In genomic region chr16:38385184-38385634, GRCm38 (mm10) we compare ENCODE assay signal across 23 mouse cellular contexts. TPM values are rescaled to one million over a fixed set of nuclear protein-coding genes. Genes with fewer than 3 reads are reported as not detected.
A peak's percentile ranks its signal among the peaks of the same experiment; 100 is the strongest.
DNase-seq lines count a peak whose midpoint lies in the region; ATAC-seq and TF ChIP-seq lines count a peak whose summit lies in the region.
"Had no signal": no experiment of that assay in that cellular context is flagged by ENCODE, and none has a peak within 500 bp of the region (broad histone marks: within the 10 kb centered on the region; RNA-seq: fewer than 3 reads in every experiment).

No protein-coding gene starts in this region.

- 85% methylated on average over 6 of the region's 6 CpGs for WGBS in heart, embryonic 12.5 days
- 75% methylated on average over 6 of the region's 6 CpGs for WGBS in liver, embryonic 16.5 days (ENCODE audit: insufficient replicate concordance)
- WGBS in embryonic facial prominence, embryonic 10.5 days: 91% methylated on average over 6 of the region's 6 CpGs

- TF ChIP-seq POLR2A in MEL (IDR thresholded peaks at IDR 0.05; ENCODE audit: control insufficient read depth in 1 of 2, insufficient read depth in 1 of 2, low read depth in 1 of 2, low read length in 2 of 2, poor library complexity in 1 of 2): no peak

- TF ChIP-seq CTCF in MEL (IDR thresholded peaks at IDR 0.05 in 2 of 3, conservative IDR thresholded peaks at IDR 0.05 in 1 of 3; ENCODE audit: control insufficient read depth in 1 of 3, insufficient read depth in 1 of 3, low read depth in 2 of 3, low read length in 3 of 3, poor library complexity in 1 of 3, severe bottlenecking in 1 of 3): no peak

- no peak overlapping the region for H3K27ac ChIP-seq in heart, embryonic 12.5 days (ENCODE audit: poor library complexity, severe bottlenecking)
- H3K27ac ChIP-seq in MEL (ENCODE audit: control insufficient read depth, low read depth, low read length): peak overlapping the region; percentile 79; the same call in 1 of the 2 replicates
- peak overlapping the region; percentile 12; the same call in 1 of the 2 replicates for H3K27ac ChIP-seq in liver, embryonic 16.5 days (ENCODE audit: low read length)
- H3K27ac ChIP-seq in embryonic facial prominence, embryonic 10.5 days (replicated peaks): no peak overlapping the region
- H3K27ac ChIP-seq: embryonic facial prominence, embryonic 13.5 days; forebrain, embryonic 13.5 days; heart, embryonic 15.5 days; hindbrain, embryonic 10.5 days; hindbrain, embryonic 14.5 days had no signal

- intact Hi-C loops in heart, postnatal 25 days (cut with DNase I): no loop called here

- H3K79me2 ChIP-seq in MEL (ENCODE audit: control insufficient read depth, insufficient read depth, low read length, poor library complexity): no peaks in the 10 kb centered on the region

- H3K9me3 ChIP-seq in heart, embryonic 12.5 days (replicated peaks): no peaks in the 10 kb centered on the region
- H3K9me3 ChIP-seq in MEL (replicated peaks; ENCODE audit: insufficient read depth, low read length): no peaks in the 10 kb centered on the region
- H3K9me3 ChIP-seq in liver, embryonic 16.5 days (replicated peaks; ENCODE audit: control insufficient read depth, low read length): no peaks in the 10 kb centered on the region
- H3K9me3 ChIP-seq in embryonic facial prominence, embryonic 10.5 days: no peaks in the 10 kb centered on the region
- H3K9me3 ChIP-seq: embryonic facial prominence, embryonic 13.5 days; forebrain, embryonic 13.5 days; heart, embryonic 15.5 days; hindbrain, embryonic 10.5 days had no signal

- H3K4me3 ChIP-seq in heart, embryonic 12.5 days: no peak overlapping the region
- no peak overlapping the region for H3K4me3 ChIP-seq in MEL (ENCODE audit: control insufficient read depth in 1 of 2, insufficient read depth in 1 of 2, low read depth in 2 of 2, low read length in 2 of 2)
- no peak overlapping the region for H3K4me3 ChIP-seq in liver, embryonic 16.5 days (ENCODE audit: low read depth, low read length)
- H3K4me3 ChIP-seq in embryonic facial prominence, embryonic 10.5 days: no peak overlapping the region
- H3K4me3 ChIP-seq: embryonic facial prominence, embryonic 13.5 days; forebrain, embryonic 13.5 days; heart, embryonic 15.5 days; hindbrain, embryonic 10.5 days had no signal

- no peak for TF ChIP-seq RAD21 in MEL (IDR thresholded peaks at IDR 0.05; ENCODE audit: low read depth, low read length)

- ATAC-seq in heart, embryonic 12.5 days (ENCODE audit: insufficient number of reproducible peaks, low FRiP score): 0 out of 2 replicates have a peak, but pooled peaks have one; percentile 18
- no peak for ATAC-seq in liver, embryonic 16.5 days (ENCODE audit: low read depth)
- ATAC-seq: forebrain, embryonic 13.5 days; forebrain, postnatal 0 days had no signal

- TF ChIP-seq EP300 in MEL (IDR thresholded peaks at IDR 0.05; ENCODE audit: low read depth in 1 of 2, low read length in 2 of 2): no peak

- no peak for DNase-seq in heart, postnatal 25 days (ENCODE audit: low spot score)
- DNase-seq in MEL (ENCODE audit: low read depth, low spot score): no peak
- DNase-seq in embryonic facial prominence, embryonic 10.5 days (ENCODE audit: low spot score): no peak
- DNase-seq in adrenal gland, adult 18-20 months (ENCODE audit: low spot score in 2 of 2): no peak
- no peak for DNase-seq in layer of hippocampus, adult 18-20 months (ENCODE audit: low spot score in 2 of 2)
- DNase-seq: adrenal gland, adult 8-10 months; adrenal gland, postnatal 36 days; cerebellum, adult 2 months; cerebellum, postnatal 10 days; forebrain, postnatal 0 days; gastrocnemius, postnatal 14 days; heart, postnatal 14 days had no signal

- H3K4me1 ChIP-seq in heart, embryonic 12.5 days (replicated peaks): no peaks in the 10 kb centered on the region; the same call in 1 of the 2 replicates
- peaks cover 34 to 39% of the 10 kb centered on the region in 2 experiments for H3K4me1 ChIP-seq in MEL (ENCODE audit: control insufficient read depth in 1 of 2, insufficient read depth in 2 of 2, low read length in 2 of 2)
- peaks cover 43% of the 10 kb centered on the region for H3K4me1 ChIP-seq in liver, embryonic 16.5 days (ENCODE audit: control insufficient read depth, low read depth, low read length)
- no peaks in the 10 kb centered on the region for H3K4me1 ChIP-seq in embryonic facial prominence, embryonic 10.5 days
- H3K4me1 ChIP-seq: embryonic facial prominence, embryonic 13.5 days; forebrain, embryonic 13.5 days; heart, embryonic 15.5 days; hindbrain, embryonic 10.5 days had no signal

- H3K9ac ChIP-seq in heart, embryonic 12.5 days: no peak overlapping the region
- H3K9ac ChIP-seq in MEL (ENCODE audit: control insufficient read depth, low read depth, low read length, poor library complexity, severe bottlenecking): no peak overlapping the region
- 0 out of 2 replicates have a peak overlapping the region, but pooled peaks have one; percentile 5 for H3K9ac ChIP-seq in liver, embryonic 16.5 days (ENCODE audit: low read depth, low read length)
- H3K9ac ChIP-seq: embryonic facial prominence, embryonic 13.5 days; forebrain, embryonic 13.5 days; forebrain, postnatal 0 days; heart, embryonic 15.5 days; hindbrain, embryonic 14.5 days had no signal

- H3K4me2 ChIP-seq in heart, embryonic 12.5 days: no peak overlapping the region
- no peak overlapping the region for H3K4me2 ChIP-seq in liver, embryonic 16.5 days (ENCODE audit: low read depth, low read length)
- H3K4me2 ChIP-seq: embryonic facial prominence, embryonic 13.5 days; forebrain, embryonic 13.5 days; heart, embryonic 15.5 days; hindbrain, embryonic 14.5 days had no signal

- no peaks in the 10 kb centered on the region for H3K36me3 ChIP-seq in heart, embryonic 12.5 days
- peaks cover 0 to 42% of the 10 kb centered on the region in 2 experiments; a peak in 2 of 4 replicates for H3K36me3 ChIP-seq in MEL (ENCODE audit: control insufficient read depth in 1 of 2, insufficient read depth in 2 of 2, low read length in 2 of 2)
- no peaks in the 10 kb centered on the region for H3K36me3 ChIP-seq in liver, embryonic 16.5 days (ENCODE audit: control insufficient read depth, insufficient read depth)
- H3K36me3 ChIP-seq in embryonic facial prominence, embryonic 10.5 days (replicated peaks): no peaks in the 10 kb centered on the region
- H3K36me3 ChIP-seq: embryonic facial prominence, embryonic 13.5 days; heart, embryonic 15.5 days; hindbrain, embryonic 10.5 days had no signal

- H3K27me3 ChIP-seq in heart, embryonic 12.5 days (replicated peaks): no peaks in the 10 kb centered on the region
- no peaks in the 10 kb centered on the region for H3K27me3 ChIP-seq in MEL (ENCODE audit: control insufficient read depth in 1 of 2, insufficient read depth in 2 of 2, low read length in 2 of 2)
- no peaks in the 10 kb centered on the region for H3K27me3 ChIP-seq in liver, embryonic 16.5 days (ENCODE audit: control insufficient read depth, insufficient read depth, low read depth, low read length)
- H3K27me3 ChIP-seq in embryonic facial prominence, embryonic 10.5 days (replicated peaks; ENCODE audit: low read depth, poor library complexity, severe bottlenecking): no peaks in the 10 kb centered on the region
- H3K27me3 ChIP-seq: embryonic facial prominence, embryonic 13.5 days; forebrain, embryonic 13.5 days; heart, embryonic 15.5 days had no signal

RNA-seq across cellular contexts. Expression of gene Popdc2, which starts 23.2 kb away (rescaled TPM):
- 308 and 330 TPM in 2 replicates for polyA plus RNA-seq in heart, embryonic 12.5 days (2016; fragmentation: Nextera tagmentation; extraction: Ambion mirVana)
- total RNA-seq in heart, postnatal 25 days (2021): 100 to 1,000 TPM; 481 to 520 TPM
- 15.2 and 17.5 TPM in 2 replicates for total RNA-seq in MEL (2012; rRNA removed)
- 10 to 100 TPM in 1 of 2 experiments, not detected in 1; 45.4 TPM for polyA plus RNA-seq in MEL (2012; ENCODE audit: insufficient read depth in 1 of 2, insufficient read length in 2 of 2, low read depth in 1 of 2, low replicate concordance in 2 of 2, missing spikeins in 1 of 2)
- 21.8 and 26.4 TPM in 2 replicates for polyA plus RNA-seq in liver, embryonic 16.5 days (2015; fragmentation: Nextera tagmentation; extraction: Ambion mirVana)
- polyA plus RNA-seq in embryonic facial prominence, embryonic 10.5 days (2016; fragmentation: Nextera tagmentation; extraction: Ambion mirVana): 2.1 and 2.7 TPM in 2 replicates
- 1 to 10 TPM in 1 of 2 experiments, under 1 TPM in 1; 0.80 to 4.6 TPM for total RNA-seq in adrenal gland, adult 18-20 months (2021)
- total RNA-seq in layer of hippocampus, adult 18-20 months (2021): under 1 TPM; 0.20 to 0.66 TPM

RNA-seq across cellular contexts. Expression of gene Gm21987, which starts 38.4 kb away (rescaled TPM):
- 2.5 and 3.8 TPM in 2 replicates for polyA plus RNA-seq in heart, embryonic 12.5 days (2016; fragmentation: Nextera tagmentation; extraction: Ambion mirVana)
- total RNA-seq in heart, postnatal 25 days (2021): not detected
- total RNA-seq in MEL (2012; rRNA removed): not detected in 2 replicates
- not detected for polyA plus RNA-seq in MEL (2012; ENCODE audit: insufficient read depth in 1 of 2, insufficient read length in 2 of 2, low read depth in 1 of 2, low replicate concordance in 2 of 2, missing spikeins in 1 of 2)
- not detected in 2 replicates for polyA plus RNA-seq in liver, embryonic 16.5 days (2015; fragmentation: Nextera tagmentation; extraction: Ambion mirVana)
- polyA plus RNA-seq in embryonic facial prominence, embryonic 10.5 days (2016; fragmentation: Nextera tagmentation; extraction: Ambion mirVana): not detected in 2 replicates
- total RNA-seq in adrenal gland, adult 18-20 months (2021): not detected
- total RNA-seq in layer of hippocampus, adult 18-20 months (2021): not detected
- total RNA-seq: forebrain, postnatal 0 days; gastrocnemius, adult 18-20 months; gastrocnemius, postnatal 14 days had no signal
- polyA plus RNA-seq: C2C12; cerebellum, adult 2 months; cortical plate, adult 2 months; embryonic facial prominence, embryonic 13.5 days; forebrain, embryonic 13.5 days; forebrain, postnatal 0 days; gonadal fat pad, adult 2 months; hindbrain, embryonic 10.5 days; hindbrain, embryonic 14.5 days had no signal

RNA-seq across cellular contexts. Expression of gene Cox17, which starts 38.4 kb away (rescaled TPM):
- polyA plus RNA-seq in heart, embryonic 12.5 days (2016; fragmentation: Nextera tagmentation; extraction: Ambion mirVana): 301 and 307 TPM in 2 replicates
- 100 to 1,000 TPM; 261 to 277 TPM for total RNA-seq in heart, postnatal 25 days (2021)
- total RNA-seq in MEL (2012; rRNA removed): 293 and 295 TPM in 2 replicates
- 100 to 1,000 TPM in 1 of 2 experiments, not detected in 1; 269 TPM for polyA plus RNA-seq in MEL (2012; ENCODE audit: insufficient read depth in 1 of 2, insufficient read length in 2 of 2, low read depth in 1 of 2, low replicate concordance in 2 of 2, missing spikeins in 1 of 2)
- polyA plus RNA-seq in liver, embryonic 16.5 days (2015; fragmentation: Nextera tagmentation; extraction: Ambion mirVana): 209 and 258 TPM in 2 replicates
- 128 and 133 TPM in 2 replicates for polyA plus RNA-seq in embryonic facial prominence, embryonic 10.5 days (2016; fragmentation: Nextera tagmentation; extraction: Ambion mirVana)
- total RNA-seq in adrenal gland, adult 18-20 months (2021): 100 to 1,000 TPM; 342 to 359 TPM
- total RNA-seq in layer of hippocampus, adult 18-20 months (2021): 100 to 1,000 TPM; 136 to 147 TPM

RNA-seq across cellular contexts. Expression of gene Maats1, which starts 43.3 kb away (rescaled TPM):
- 0.09 TPM in 1 of 2 replicates, not detected in the other for polyA plus RNA-seq in heart, embryonic 12.5 days (2016; fragmentation: Nextera tagmentation; extraction: Ambion mirVana)
- not detected for total RNA-seq in heart, postnatal 25 days (2021)
- 0.10 TPM in 1 of 2 replicates, not detected in the other for total RNA-seq in MEL (2012; rRNA removed)
- polyA plus RNA-seq in MEL (2012; ENCODE audit: insufficient read depth in 1 of 2, insufficient read length in 2 of 2, low read depth in 1 of 2, low replicate concordance in 2 of 2, missing spikeins in 1 of 2): under 1 TPM in 1 of 2 experiments, not detected in 1; 0.03 TPM
- polyA plus RNA-seq in liver, embryonic 16.5 days (2015; fragmentation: Nextera tagmentation; extraction: Ambion mirVana): 0.06 TPM in 1 of 2 replicates, not detected in the other
- polyA plus RNA-seq in embryonic facial prominence, embryonic 10.5 days (2016; fragmentation: Nextera tagmentation; extraction: Ambion mirVana): 0.17 and 0.19 TPM in 2 replicates
- total RNA-seq in adrenal gland, adult 18-20 months (2021): under 1 TPM; 0.22 to 0.30 TPM
- total RNA-seq in layer of hippocampus, adult 18-20 months (2021): 1 to 10 TPM; 1.1 to 1.5 TPM
- total RNA-seq: gastrocnemius, adult 18-20 months; gastrocnemius, postnatal 14 days had no signal

RNA-seq across cellular contexts. Expression of gene Pla1a, which starts 47.7 kb away (rescaled TPM):
- 0.17 and 0.28 TPM in 2 replicates for polyA plus RNA-seq in heart, embryonic 12.5 days (2016; fragmentation: Nextera tagmentation; extraction: Ambion mirVana)
- total RNA-seq in heart, postnatal 25 days (2021): 1 to 10 TPM; 6.5 to 8.4 TPM
- not detected in 2 replicates for total RNA-seq in MEL (2012; rRNA removed)
- polyA plus RNA-seq in MEL (2012; ENCODE audit: insufficient read depth in 1 of 2, insufficient read length in 2 of 2, low read depth in 1 of 2, low replicate concordance in 2 of 2, missing spikeins in 1 of 2): under 1 TPM in 1 of 2 experiments, not detected in 1; 0.04 TPM
- polyA plus RNA-seq in liver, embryonic 16.5 days (2015; fragmentation: Nextera tagmentation; extraction: Ambion mirVana): 34.8 and 40.4 TPM in 2 replicates
- not detected in 2 replicates for polyA plus RNA-seq in embryonic facial prominence, embryonic 10.5 days (2016; fragmentation: Nextera tagmentation; extraction: Ambion mirVana)
- total RNA-seq in adrenal gland, adult 18-20 months (2021): 10 to 100 TPM; 13.9 to 51.8 TPM
- total RNA-seq in layer of hippocampus, adult 18-20 months (2021): 1 to 10 TPM in 1 of 2 experiments, under 1 TPM in 1; 0.61 to 1.1 TPM

Comparison
In these comparisons a context has a peak if more than half of its experiments do, and no peak if none do; other contexts are left out.
1. H3K27ac ChIP-seq: peak in MEL (single experiment) and liver, embryonic 16.5 days (single experiment); none in heart, embryonic 12.5 days (single experiment) and embryonic facial prominence, embryonic 10.5 days (single experiment).
2. RNA of gene Popdc2, which starts 23.2 kb away (total RNA-seq): 481 to 520 TPM in heart, postnatal 25 days; 15.2 to 17.5 TPM in MEL, 0.80 to 4.6 TPM in adrenal gland, adult 18-20 months and 0.20 to 0.66 TPM in layer of hippocampus, adult 18-20 months; every median in the first group is over 10 times any median in the second.